Mouse (Mus musculus): ENCODE measurements at regions not wholly inside any gene's neighbourhood (a gene's known extent, or its start where the extent isn't known, plus 50 kb on each side); places are given as distances from the start of the nearest gene placed in this dataset.
A peak's percentile ranks its signal among the peaks of the same experiment; 100 is the strongest.

DNA sequence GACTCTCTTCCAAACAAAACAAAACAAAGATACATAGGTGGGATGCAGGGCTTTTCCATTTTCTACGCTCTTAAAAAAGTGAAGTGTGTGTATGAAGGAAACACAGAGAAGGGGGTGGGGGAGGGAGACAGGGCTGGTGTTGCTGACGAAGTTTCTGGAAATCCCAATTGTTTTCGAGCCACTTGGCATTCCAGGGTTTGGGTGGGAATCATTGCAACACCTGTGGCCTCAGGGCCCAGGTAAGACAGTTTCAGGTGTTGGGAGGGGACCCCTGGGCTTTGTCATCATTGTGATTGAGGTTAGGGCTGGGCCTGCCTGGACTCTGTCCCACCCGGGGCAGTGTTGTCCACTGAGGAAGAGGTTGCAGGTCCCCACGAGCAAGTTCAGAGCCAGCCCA lies 108.8 kb upstream of the Ccnd1 start:
- no peak for DNase-seq
- intact Hi-C loops (cut with DNase I): loop anchor here (5.0 kb wide), 1 partner anchor 64 kb away; no protein-coding TSS in a partner anchor

DNA sequence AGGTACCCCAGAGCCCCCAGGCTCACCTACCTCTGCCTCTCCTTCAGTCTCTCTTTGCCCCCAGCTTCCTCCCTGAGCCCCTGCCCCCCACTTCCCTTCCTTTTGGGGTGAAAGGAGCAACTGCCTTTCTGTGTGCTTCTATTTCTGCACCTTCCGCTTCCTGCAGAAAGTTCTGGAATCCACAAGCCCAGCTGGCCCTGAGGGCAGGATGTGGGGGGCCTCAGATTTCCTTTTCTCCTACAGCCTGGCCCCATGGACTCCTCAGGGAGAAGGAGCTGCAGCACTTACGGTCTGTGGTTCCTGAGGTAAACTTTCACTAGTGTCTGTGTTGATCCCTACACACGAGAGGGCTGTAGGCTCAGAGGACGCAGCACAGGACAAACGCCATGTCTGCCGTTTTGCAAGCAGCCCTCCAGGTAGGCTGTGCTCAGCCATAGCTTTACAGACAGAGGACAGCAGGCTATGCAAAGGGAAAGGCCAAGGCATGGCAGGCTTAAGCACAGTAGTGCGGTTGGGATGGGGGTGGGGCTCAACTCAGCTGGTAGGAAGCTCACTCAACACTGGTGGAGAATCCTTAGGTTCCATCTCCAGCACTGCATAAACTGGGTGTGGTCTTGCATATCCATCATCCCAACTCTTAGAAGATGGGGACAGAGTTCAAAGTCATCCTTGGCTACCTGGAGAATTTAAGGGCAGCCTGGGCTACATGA lies 108.2 kb upstream of the Ccnd1 start:
- intact Hi-C loops (cut with DNase I): loop anchor here (5.0 kb wide), 1 partner anchor 64 kb away; no protein-coding TSS in a partner anchor
- DNase-seq: peak; percentile 13 to 33

DNA sequence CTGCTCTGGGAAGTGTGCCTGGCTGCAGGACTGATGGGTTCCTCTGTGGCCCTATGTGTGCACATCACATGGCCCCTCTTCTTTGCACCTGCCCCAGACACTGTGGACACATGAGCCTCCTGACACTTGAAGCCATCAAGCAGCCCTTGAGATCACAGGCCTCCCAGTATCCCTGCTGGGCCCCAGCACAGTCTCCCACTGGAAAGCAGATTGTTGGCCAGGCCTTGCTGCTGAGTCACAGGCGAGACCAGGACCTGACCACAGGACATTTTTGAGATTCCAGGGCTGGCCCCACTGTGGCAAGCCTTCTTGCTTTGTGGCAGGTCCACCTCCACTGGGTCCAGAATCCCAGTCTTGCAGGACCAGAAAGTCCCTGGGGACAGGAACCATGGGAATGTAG lies 105.5 kb upstream of the Ccnd1 start:
- intact Hi-C loops (cut with DNase I): loop anchor here (5.0 kb wide), 1 partner anchor 67 kb away; no protein-coding TSS in a partner anchor

DNA sequence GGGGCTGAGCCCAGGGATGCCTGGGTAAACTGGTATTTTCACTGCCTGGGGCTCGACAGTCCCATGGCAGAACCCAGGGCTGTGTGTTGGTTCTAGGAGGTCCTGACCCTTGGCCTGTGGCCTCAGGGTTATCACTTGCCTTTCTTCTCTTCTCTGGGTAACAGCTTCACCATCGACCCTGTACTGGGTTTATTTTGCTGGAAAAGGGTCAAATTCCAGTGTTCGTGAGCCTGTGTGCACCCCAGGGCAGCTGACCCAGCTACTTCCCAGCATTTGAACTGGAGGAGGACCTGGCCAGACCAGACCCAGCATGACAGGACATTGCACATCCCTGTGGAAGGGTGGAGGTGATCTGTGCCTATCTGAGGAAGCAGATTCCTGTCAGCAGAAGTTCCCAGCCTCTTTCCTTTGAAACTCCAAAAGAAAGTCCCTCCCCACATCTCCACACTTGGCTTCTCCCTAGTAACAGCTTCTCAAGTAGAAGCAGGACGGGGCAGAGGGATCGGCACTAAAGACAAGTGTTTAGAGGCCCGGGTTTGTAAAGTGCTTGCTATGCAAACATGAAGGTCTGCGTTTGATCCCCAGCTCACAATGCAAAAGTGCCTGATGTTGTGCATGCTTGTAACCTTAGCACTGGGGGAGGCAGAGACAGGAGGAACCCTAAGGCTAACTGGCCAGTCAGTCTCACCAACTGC lies 103.9 kb upstream of the Ccnd1 start:
- intact Hi-C loops (cut with DNase I): loop anchor here (1.0 kb wide), 1 partner anchor 15 kb away; no protein-coding TSS in a partner anchor
- no peak for DNase-seq

More for the DNA sequence above, 105.5 kb upstream of the Ccnd1 start:
- DNase-seq: no peak

DNA sequence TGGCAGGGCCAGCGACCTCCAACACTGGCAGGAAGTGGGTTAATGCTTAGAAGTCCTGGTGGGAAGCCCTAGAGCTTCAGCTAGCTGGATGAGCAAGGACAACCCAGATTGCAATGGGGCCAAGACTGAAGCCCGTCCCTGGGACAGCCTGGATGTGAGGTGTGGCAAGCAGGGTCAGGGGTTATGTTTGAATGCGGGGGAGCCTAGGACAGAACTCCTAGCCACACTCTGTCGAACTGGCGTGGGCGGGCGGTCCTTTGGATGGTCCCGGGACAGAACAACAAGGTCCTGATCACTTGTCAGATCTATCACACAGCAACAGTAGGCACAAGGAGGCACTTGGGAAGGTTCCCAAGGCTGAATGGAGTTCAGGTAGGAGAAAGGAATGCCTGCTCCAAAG lies 101.1 kb upstream of the Ccnd1 start:
- intact Hi-C loops (cut with DNase I): no loop called here
- DNase-seq: no peak

DNA sequence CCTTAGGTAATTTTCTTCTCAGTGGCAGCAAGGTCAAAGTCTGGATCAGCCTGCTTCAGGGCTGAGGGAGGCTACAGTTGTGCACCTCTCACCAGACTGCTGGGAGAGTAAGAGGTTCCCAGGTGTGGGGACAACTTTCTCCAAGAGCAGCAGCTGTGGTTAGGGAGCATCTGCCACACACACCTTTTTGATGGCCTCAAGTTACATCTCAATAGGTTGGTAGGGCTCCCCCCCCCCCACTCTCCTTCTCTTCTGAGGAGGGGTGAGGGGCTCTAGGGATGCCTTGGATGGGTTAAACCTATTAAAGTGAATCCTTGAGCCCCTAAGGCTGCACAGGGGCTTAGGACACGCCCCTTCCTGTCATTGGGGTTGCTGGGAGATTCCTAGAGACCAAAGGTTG lies 94.7 kb upstream of the Ccnd1 start:
- no peak for DNase-seq
- intact Hi-C loops (cut with DNase I): loop anchor here (5.0 kb wide), 2 partner anchors 48 to 208 kb away; no protein-coding TSS in a partner anchor

DNA sequence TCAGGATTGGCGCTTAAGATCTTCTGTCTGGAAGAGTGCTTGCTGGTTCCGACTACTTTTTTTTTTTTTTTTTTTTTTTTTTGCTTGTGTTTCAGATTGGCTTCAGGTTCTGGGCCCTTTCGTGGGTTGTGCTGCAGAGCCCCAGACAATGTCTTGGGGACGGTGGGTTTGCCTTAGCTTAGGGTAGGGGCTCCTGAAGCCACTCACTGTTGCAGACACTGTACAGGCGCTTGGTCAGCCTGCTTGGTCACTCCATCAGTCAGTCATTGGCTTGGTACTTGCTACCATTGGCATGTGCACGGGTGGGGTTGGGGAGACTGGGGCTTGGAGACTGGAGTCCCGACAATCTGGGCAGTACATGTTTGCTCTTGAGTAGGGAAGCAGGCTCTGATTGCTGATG lies 91.5 kb upstream of the Ccnd1 start:
- intact Hi-C loops (cut with DNase I): loop anchor here (2.0 to 5.0 kb wide), 3 partner anchors 51 to 211 kb away; partner anchors contain the start of gene Ccnd1
- no peak for DNase-seq

DNA sequence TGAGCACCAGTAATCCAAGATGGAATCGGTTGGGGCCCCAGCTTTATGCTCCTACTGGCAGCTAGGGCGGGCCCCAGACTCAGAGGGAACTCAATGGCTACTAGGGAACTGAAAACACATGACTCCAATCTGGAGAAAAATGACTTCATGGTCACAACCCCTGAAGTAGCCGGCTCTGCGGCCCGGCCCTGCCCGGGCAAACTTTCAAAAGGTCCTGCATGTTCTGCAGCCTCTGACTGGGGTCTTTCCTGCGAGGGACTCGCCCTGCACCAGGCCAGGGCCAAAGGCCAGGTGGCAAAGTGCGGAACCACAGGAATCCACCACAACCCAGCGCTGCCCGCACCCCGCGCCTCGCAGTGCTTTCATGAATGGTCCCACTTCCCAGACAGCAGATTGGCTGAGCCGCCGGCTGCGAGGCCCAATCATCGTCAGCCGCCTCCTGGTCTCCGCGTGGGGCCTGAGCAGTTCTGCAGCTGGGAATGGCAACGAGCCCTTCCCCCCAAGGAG lies 91.0 kb upstream of the Ccnd1 start:
- intact Hi-C loops (cut with DNase I): loop anchor here (2.0 to 5.0 kb wide), 3 partner anchors 52 to 212 kb away; partner anchors contain the start of gene Ccnd1
- peak; percentile 83 to 84 for DNase-seq

DNA sequence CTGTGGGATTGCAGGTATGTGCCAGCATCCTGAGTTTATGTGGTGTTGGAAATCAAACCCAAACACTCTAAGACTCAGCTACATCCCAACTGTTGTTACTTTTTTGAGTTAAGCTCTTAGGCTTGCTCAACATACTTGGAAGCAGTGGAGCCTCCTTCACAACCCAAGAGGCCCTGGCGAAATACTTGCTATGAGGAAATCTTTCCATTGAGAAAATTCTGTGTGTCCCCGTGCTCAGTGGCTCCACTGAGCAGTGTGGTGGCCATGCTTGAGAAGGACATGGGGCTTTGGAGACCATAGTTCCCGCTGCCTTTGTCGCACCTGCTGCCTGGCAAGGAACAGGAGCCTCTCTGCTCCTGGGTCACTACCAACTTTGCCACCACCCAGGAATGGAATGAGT lies 89.9 kb upstream of the Ccnd1 start:
- intact Hi-C loops (cut with DNase I): loop anchor here (2.0 to 5.0 kb wide), 3 partner anchors 53 to 213 kb away; partner anchors contain the start of gene Ccnd1
- no peak for DNase-seq

DNA sequence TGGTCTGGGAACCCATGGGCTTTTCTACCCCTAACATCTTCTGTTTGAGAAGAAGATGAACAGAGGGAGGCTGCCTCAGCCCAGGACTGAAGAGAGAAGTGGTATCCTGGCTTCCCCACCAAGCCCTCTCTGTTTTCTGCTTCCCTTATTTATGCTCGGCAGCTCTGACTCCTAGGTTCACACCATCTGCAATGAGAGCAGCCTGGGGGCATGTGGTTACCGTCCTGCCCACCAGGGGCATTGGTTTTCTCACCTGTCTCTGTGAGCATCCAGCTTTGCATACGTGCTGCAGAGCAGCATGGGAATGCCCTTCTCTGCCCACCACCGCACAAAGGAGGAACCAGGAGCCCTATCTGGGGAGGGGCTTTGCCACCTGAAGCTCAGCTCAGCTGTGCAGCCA lies 89.4 kb upstream of the Ccnd1 start:
- intact Hi-C loops (cut with DNase I): no loop called here
- no peak for DNase-seq

DNA sequence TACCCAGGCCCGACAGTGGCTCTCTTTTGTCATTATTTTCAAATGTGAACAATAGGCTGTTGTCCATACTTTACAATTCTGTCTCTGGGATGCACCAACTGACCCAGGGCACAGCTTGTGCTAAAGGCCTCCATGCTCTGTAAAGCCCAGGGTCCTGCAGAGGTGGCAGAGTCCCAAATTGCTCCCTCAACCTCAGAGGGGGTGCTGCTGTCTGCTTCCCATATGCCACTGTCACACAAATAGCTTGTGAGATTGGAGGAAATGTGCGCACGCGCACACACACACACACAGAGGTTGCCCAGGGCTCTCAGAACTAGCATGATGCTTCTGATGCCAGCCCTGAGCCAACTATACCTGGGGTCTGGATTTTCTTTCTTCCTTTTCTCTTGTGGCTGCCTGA lies 87.3 kb upstream of the Ccnd1 start:
- intact Hi-C loops (cut with DNase I): no loop called here
- DNase-seq: no peak

DNA sequence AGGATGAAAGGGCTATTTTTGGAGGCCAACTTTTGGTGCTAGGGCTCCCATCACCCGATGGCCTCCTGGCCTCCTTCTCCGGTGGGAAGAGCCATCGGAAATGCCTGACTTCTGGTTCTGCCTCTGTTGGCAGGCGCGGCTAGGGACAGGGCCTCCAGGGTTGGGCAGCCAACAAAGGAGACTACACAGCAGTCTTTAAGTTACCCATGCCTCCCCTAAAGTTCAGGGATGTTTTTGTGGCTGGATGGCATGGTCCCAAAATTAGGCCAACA lies 86.2 kb upstream of the Ccnd1 start:
- intact Hi-C loops (cut with DNase I): no loop called here
- DNase-seq: peak; percentile 29 to 30

DNA sequence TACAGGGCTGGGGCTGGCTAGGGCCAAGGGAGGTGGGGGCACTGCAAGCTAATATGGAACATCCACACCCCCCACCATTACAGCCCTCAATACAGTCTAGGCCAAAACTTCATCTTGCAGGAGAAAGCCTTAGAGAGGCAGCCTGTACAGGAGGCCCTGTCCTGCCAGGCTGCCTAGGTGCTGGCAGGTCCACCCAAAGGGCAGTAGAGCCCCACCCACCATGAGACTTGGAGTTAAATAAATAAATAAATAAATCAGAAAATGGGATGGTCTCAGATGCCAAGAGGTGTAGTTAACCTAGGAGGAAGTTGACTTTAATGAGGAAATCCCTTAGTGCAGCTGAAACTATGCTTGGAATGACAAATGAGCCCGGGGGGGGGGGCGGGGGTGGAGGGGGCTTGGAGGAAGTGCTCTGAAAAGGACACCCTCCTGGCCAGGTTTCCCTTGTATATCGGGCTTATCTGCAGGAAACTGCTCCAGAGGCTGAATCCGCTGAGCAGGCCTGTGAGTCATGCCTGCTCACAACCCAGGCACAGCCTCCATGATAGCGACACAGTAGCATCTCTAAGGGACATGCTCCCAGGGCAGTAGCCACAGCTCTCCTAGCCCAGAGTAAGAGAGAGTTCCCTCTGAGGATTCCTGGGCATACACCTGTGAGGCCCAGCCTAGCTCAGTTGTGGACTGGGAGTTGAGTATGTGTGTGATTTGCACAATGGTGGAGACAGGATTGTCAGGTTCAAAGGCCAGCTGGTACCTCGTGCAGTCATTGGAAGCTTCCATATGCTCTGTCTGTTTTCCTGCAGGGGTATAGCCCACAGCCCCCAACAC lies 85.7 kb upstream of the Ccnd1 start:
- intact Hi-C loops (cut with DNase I): loop anchor here (2.0 kb wide), 1 partner anchor 85 kb away; no protein-coding TSS in a partner anchor
- DNase-seq: peak; percentile 37 to 38

DNA sequence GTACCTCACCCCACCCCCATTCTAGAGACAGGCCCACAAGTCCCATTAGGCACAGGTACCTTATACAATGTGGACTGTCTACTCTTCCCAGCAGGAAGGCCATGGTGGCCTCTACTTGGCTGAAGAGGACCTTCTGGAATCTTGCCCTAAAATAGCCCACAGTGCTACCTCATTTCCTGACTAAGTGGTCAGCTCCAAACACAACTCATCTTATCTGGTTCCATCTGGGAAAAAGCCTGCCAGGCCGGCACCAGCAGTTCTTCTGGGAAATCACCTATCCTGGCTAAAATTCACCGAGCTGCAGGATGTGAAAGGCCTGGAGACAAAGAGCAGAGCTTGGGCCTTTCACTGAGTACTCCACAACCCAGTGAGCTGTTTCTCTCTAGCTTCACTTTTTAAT lies 84.9 kb upstream of the Ccnd1 start:
- DNase-seq: no peak
- intact Hi-C loops (cut with DNase I): loop anchor here (1.0 to 2.0 kb wide), 2 partner anchors 81 to 86 kb away; no protein-coding TSS in a partner anchor

DNA sequence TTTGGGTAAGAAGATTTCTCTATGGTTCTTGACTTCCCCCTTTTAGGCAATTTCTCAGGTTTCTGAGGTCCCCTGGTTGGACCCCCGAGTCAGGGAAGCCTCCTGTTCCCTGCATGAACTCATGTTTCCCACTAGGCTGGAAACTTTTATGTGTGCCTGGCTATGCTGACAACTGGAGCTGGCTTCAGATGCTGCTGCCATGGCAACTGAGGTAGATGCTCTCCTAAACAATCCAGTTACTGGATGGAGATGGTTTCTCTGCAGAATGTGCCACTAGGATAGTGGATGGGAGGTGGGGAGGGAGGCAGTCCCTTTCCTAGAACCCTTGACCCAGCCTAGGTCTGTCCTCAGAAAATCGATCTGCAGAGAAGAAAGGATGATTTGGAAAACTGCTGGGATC lies 79.4 kb upstream of the Ccnd1 start:
- intact Hi-C loops (cut with DNase I): no loop called here
- no peak for DNase-seq

DNA sequence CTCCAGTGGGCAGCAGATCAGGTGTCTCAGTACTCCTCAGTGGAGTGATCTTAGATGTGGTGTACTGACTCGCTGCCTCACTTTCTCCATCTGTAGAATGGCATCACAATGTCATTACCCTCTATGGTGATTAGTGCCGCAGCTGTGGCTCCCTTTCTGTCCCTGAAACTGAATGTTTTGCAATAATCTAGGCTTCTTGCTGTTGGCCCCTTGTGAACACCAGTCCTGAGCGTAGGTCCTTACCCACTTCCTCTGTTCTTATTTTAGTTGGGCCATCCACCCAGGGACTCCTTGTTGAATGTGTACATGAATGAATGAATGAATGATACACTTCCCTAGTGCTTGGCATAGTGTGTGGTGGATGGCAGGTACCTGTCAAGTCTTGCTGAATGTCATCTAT lies 78.4 kb upstream of the Ccnd1 start:
- intact Hi-C loops (cut with DNase I): no loop called here

DNA sequence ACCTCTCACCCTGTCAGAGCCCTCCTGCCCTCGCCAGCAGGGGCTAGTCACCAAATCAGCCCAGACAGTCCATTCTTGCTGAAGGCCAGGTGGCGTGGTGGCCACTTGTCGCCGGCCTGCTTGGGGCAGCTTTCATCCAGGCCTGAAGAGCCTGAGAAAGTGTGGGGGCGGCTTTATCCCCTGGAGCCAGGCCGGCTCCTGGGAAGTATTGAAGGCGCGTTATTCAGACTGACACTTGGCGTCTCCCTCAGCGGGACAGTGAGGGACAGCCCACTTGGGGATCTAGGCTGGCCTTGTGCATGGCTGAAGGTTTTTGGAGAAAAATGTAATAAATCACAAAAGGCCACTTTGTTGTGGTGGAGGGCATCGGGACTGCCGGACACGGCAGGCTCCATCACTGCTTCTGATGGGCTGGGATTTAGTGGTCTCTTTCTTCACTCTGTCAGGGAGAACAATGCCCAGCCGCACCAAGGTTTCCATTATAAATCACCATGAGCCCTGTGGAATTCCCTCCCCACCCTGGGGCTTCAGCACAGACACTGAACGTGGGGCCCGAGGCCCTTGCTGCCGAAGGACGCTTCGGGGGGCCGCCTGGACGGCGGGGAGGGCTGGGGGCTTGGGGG lies 75.8 kb upstream of the Ccnd1 start:
- DNase-seq: no peak
- intact Hi-C loops (cut with DNase I): no loop called here

More for the DNA sequence above, 78.4 kb upstream of the Ccnd1 start:
- no peak for DNase-seq

DNA sequence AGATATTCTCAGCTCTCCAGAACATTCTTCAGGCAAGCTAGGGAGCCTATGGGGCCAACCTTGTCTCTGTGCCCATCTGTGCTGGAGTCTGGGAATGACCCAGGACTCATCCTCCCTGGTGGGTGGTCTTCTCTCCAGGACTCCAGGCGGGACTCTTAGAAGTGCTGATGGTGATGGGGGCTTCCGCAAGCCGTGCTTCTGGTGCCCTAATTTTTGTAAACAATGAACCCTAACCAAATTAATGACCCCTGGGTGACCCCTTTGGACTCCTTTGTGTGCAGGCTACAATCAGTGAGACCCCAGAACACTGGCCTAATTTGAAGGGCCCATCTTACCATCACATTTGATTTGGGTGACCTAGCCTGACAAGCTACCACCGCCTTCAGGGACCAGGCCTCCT lies 71.0 kb upstream of the Ccnd1 start:
- intact Hi-C loops (cut with DNase I): no loop called here
- DNase-seq: no peak

DNA sequence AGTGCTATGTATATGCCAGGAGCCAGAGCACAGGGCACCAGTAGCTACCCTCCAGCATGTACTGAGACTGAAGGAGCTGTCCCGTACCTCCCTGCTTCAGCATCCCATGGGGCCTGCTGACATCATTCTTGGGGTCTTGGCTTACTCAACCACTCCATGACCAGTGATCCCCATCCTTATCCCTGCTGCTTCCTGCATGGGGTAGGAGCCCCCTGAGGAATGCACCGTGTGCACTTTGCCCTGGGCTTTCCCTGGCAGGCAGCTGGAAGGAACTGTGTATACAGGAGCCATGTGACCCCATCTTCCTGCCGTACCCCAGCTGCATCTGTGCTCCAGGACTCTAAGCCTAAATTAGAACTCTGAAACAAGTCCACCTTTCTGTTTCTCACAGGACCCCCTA lies 70.3 kb upstream of the Ccnd1 start:
- intact Hi-C loops (cut with DNase I): no loop called here

DNA sequence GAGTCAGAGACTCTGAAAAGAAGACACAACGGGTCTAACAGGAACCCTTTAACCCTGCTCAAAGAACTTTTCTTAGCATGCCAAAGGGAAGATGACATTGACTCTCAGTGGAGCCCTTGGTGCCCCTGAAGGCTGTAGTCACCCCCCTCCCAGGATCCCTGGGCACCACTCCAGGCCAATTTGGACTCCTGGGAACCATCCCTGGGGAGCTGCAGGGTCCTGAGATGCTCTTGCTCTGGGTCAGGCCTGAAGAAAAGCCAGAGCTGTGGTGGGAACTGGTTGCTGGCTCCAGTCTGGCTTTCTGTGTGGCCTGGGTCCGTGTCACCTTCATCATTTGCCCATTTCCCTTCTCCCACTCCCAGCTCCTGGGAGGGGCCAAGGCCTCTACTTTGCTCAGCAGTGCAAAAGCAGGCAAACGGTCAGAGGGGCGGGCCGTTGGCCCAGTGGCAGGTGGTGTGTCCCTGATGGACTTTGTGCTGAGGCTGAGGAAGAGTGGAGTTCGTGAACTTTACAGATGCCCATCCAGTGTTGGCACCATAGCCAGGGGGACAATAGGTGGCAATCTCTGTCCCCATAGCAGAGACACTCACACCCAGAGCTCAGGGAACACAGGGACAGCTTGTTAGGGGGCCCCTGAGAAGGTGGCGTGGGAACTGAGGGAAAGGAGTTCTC lies 69.1 kb upstream of the Ccnd1 start:
- no peak for DNase-seq

More for the DNA sequence above, 70.3 kb upstream of the Ccnd1 start:
- no peak for DNase-seq

More for the DNA sequence above, 69.1 kb upstream of the Ccnd1 start:
- intact Hi-C loops (cut with DNase I): no loop called here
